Mouse (Mus musculus): ENCODE data around the gene Ccdc86. TPM values are rescaled to one million over a fixed set of nuclear protein-coding genes. Genes with fewer than 3 reads are reported as not detected.

Ccdc86 gene
- total RNA-seq (2014; fragmentation: Nextera tagmentation) (19.0 and 23.1 TPM in 2 replicates), total RNA-seq (2017) (15.2 and 20.1 TPM in 2 replicates)

- peak; percentile 88 for ATAC-seq (replicated peaks; ENCODE audit: poor library complexity, severe bottlenecking)
Observed at GRCm38 (mm10) chr19:10949112-10949511, at the start of gene Ccdc86. Ccdc86 (minus strand) TSS chr19:10949266.

DNA sequence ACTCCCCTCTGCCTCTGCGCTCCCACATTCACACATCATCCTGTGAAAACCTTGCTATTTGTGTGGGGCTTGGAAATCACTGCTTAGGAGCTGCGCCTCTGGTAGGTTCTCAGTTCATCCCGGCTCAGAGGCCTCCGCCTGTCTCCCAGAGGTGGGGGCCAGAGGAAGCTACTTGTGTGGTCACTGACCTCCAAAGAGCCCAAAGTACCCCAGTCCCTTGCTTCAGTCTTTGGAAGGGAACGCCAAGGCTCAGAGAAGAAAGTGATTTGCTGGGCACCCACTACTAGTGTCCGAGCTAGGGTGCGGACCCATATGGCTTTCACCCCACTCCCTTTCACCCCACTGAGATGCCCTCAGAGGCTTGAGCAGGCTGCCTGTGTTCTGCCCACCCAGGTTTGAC lies 44.1 kb upstream of the Ccdc86 start, which contains the start of gene Ms4a15:
TSS of gene Ms4a15 (minus strand) at position 101 of the 400 bp plus-strand sequence.
- ATAC-seq (replicated peaks; ENCODE audit: poor library complexity, severe bottlenecking), result no peak

- ATAC-seq (replicated peaks; ENCODE audit: poor library complexity, severe bottlenecking), result no peak
Observed at GRCm38 (mm10) chr19:10991911-10992310, 42.8 kb upstream of the Ccdc86 start.

- no peak for ATAC-seq (replicated peaks; ENCODE audit: poor library complexity, severe bottlenecking)
Observed at GRCm38 (mm10) chr19:10990751-10991150, 41.7 kb upstream of the Ccdc86 start.

- ATAC-seq (replicated peaks; ENCODE audit: poor library complexity, severe bottlenecking), result no peak
Observed at GRCm38 (mm10) chr19:10988563-10988962, 39.5 kb upstream of the Ccdc86 start.

DNA sequence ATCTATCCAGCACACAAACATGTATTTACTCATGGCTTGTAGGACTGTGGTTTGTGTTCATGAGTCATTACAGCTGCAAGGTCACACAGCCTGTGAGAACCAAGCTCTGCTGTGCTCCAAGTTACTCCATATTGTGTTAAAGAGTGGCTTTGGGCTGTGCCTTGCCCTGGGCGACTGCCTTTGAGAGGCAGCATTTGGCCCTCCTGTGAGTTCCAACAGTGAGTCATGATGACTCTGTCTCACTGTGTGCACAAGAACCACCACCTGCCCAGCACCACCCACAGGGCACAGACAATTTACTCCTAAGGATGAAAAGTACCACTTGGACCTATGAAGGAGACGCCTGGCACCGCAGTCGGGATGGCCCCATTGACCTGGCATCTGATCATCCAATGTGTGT lies 36.8 kb upstream of the Ccdc86 start:
- no peak for ATAC-seq (replicated peaks; ENCODE audit: poor library complexity, severe bottlenecking)

DNA sequence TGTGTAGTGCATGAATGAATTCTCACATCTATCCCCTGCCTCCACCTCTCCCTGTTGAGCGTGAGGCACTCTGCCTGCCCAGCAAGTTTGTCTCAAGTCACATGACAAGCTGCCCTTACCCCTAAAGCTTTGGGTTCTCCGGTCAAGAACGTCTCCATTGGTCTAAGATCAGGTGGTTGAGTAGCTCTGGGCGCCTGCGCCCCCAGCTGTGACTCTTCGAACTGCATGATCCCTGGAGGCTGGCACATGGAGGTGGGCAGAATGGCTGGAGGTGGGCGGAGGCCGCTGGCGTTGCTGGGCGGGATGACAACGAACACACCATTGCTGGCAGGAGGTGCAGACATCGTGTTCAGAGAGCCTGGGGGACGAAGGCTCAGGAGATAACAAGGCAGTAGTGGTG lies 35.5 kb upstream of the Ccdc86 start:
- no peak for ATAC-seq (replicated peaks; ENCODE audit: poor library complexity, severe bottlenecking)

GRCm38 (mm10) chr19:10983146-10983545 lies 34.1 kb upstream of the Ccdc86 start:
- peak; percentile 43 for ATAC-seq (replicated peaks; ENCODE audit: poor library complexity, severe bottlenecking)

DNA sequence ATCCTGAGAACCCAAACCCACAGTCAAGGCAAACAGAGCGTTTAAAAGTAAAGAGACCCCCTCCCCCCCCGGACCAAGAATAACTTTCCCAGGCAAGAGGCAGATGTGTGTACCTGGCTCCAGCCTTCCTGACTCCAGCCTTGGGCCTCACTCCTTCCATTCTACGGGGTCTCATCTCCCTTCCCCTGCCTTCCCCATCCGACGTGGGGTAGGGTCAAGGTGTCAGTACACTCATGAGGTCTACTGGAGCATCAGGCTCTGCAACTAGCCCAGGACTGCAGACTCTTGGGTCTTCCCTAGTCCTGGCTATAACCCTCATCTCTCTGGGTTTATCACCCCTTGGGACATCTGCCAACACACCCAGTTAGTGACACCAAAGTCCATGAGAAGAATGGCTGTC lies 31.1 kb upstream of the Ccdc86 start:
- ATAC-seq (replicated peaks; ENCODE audit: poor library complexity, severe bottlenecking), result no peak

DNA sequence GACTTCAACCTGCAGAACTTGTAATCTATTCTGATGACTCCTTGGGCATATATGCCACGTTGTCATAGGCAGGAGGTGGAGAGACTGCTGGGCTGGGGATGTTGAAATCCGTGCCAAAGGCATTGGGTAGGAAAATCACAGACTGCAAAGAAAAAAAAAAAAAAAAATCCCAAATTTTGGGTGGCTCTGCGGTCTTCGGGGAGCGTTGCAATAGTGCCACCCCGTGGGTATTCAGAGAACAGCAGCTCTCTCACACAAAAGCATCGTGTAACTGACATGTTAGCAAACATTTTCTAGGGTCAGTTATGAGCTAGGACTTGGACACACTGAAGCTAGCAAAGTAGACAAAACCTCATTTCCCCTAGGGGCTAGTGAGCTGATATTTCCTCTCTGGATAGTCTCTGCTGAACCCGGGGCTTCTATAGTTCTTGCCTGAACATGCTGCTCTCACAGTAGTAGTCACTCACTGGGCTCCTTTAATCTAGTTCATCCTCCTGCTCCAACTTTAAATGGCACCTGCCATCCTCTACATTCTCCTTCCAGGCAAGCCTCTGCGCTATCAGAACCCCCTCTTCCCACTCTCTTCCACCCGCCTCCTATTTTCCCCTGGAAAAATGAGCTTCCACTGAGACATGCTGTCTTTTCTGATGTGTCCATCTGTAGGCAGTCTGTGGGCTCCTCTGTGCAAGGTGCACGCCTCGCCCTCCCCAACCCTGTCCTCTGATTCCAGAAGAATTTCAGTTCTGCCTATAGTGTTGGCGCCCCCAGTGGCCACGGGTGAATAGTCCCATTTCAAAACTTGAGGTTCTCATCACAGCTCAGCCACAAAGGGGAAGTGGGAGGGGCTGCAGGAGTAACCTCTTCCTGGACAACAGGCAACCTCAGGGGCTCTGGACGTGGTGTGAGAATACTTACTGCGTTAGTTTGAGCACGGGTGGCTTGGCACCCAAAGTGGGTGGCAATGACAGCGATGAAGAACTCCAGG lies 30.4 kb upstream of the Ccdc86 start:
- peak; percentile 95 for ATAC-seq (replicated peaks; ENCODE audit: poor library complexity, severe bottlenecking)

DNA sequence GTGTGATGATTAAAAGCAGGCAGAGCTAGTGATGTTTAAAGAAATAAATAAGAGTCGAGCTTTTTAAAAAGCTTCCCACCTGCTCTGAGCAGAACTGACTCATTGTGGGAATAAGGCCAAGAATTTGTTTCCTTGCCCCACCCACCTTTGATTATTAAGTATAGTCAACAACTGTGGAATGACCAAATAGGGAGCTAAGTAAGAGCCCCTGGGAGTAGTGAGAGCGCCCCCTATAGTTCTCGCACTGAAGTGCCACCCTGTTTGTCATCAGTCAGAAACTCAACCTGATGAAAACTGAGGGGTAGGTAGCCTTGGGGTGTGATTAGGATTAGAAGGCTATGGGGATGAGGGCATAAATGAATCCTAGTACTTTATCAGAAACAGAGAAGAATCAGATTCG lies 27.3 kb upstream of the Ccdc86 start:
- ATAC-seq (replicated peaks; ENCODE audit: poor library complexity, severe bottlenecking), result no peak

DNA sequence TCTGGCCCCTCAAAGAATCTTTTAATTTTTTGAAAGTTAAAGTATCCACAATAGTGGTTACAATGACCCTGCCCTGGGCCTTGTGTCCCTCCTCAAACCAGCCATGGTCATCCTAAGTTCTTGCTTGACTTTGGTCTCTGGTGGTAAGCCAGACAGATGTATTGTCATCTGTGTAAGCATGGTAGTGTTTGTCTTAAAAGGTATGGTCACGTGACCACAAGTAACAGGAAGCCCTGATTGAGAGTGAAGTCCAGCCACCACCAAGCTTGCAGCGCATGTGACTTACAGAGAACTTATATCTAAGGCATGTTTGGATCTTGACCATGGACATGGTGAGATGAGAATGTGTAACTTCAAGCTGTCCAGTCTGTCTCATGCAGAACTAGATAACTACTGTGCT lies 26.1 kb upstream of the Ccdc86 start:
- ATAC-seq (replicated peaks; ENCODE audit: poor library complexity, severe bottlenecking), result no peak

- ATAC-seq (replicated peaks; ENCODE audit: poor library complexity, severe bottlenecking), result no peak
Observed at GRCm38 (mm10) chr19:10974238-10974865, 25.3 kb upstream of the Ccdc86 start, which contains the start of gene Ms4a10. Ms4a10 (minus strand) TSS chr19:10974670.

DNA sequence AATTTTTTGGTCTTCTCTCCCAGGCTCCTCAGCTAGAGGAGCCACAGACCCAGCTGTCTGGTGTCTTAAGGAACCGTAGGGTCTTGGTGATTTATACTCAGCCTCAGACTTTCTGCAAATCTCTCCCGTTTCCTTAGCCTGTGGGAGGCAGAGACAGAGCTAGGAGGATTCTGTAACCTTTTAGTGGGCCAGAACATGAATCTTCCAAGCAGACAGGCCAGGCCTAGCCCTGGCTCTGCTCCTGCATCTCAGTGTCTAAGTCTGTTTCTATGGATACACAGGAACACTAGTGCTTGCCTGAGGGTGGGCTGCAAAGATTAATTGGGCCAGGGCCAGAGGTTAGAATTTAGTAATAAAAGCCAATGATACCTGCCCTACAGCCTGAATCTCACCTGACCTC lies 24.1 kb upstream of the Ccdc86 start:
- ATAC-seq (replicated peaks; ENCODE audit: poor library complexity, severe bottlenecking), result no peak

DNA sequence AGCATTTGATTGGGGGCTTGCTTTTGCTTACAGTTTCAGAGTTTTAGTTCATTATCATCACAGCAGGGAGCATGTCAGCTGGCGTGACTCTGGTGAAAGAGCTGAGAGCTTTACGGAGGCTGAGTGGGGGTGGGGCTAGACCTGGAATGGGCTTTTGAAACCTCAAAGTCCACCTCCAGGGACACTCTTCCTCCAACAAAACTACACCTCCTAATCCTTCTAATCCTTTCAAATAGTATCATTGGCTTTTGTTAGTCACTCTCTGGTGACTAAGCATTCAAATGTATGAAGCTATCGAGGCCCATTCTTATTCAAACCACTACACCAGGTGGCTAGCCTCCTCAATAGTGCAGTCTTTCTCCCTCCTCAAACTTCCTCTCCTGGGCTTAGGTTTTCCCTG lies 23.6 kb upstream of the Ccdc86 start:
- no peak for ATAC-seq (replicated peaks; ENCODE audit: poor library complexity, severe bottlenecking)

GRCm38 (mm10) chr19:10970457-10970856 lies 21.4 kb upstream of the Ccdc86 start:
- peak; percentile 37; the same call in 1 of the 2 replicates for ATAC-seq (replicated peaks; ENCODE audit: poor library complexity, severe bottlenecking)

DNA sequence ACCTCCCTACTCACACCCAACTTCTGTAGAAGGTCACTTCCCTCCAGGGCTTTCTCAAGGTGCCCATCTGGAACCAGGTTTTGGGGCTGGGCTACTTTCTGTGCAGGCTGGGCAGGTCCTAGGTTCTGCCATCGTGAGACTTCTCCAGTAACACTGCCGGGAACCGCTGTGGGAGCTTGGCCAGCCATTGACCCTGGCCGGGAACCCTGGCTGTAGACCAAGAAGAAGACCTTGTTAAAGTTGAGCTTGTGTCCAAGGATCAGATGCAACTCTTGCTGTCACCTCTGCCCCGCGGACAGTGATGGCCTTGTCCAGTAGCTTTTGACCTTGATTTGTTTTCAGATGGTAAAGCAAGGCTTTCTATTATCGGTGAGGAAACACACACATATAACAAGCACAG lies 19.5 kb upstream of the Ccdc86 start:
- ATAC-seq (replicated peaks; ENCODE audit: poor library complexity, severe bottlenecking), result no peak

GRCm38 (mm10) chr19:10965721-10966120 lies 16.7 kb upstream of the Ccdc86 start:
- no peak for ATAC-seq (replicated peaks; ENCODE audit: poor library complexity, severe bottlenecking)

DNA sequence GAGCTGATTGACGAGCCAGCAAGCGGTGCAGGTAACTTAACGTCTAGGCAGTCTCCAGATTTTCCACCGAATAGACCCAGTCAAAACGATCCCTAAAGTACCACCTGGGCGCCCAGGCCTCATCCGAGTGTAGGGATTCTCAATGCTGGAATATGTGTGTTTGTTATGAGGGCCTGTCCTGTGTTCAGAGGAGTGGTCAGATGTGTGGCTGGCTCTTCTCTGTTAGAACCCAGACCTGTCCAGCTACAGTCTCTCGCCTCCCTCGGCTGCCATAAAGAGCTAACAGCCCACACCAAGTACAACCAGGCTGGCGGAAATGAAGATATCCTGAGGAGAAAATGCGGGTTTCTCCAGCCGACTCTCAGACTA lies 10.9 kb upstream of the Ccdc86 start:
- no peak for ATAC-seq (replicated peaks; ENCODE audit: poor library complexity, severe bottlenecking)

DNA sequence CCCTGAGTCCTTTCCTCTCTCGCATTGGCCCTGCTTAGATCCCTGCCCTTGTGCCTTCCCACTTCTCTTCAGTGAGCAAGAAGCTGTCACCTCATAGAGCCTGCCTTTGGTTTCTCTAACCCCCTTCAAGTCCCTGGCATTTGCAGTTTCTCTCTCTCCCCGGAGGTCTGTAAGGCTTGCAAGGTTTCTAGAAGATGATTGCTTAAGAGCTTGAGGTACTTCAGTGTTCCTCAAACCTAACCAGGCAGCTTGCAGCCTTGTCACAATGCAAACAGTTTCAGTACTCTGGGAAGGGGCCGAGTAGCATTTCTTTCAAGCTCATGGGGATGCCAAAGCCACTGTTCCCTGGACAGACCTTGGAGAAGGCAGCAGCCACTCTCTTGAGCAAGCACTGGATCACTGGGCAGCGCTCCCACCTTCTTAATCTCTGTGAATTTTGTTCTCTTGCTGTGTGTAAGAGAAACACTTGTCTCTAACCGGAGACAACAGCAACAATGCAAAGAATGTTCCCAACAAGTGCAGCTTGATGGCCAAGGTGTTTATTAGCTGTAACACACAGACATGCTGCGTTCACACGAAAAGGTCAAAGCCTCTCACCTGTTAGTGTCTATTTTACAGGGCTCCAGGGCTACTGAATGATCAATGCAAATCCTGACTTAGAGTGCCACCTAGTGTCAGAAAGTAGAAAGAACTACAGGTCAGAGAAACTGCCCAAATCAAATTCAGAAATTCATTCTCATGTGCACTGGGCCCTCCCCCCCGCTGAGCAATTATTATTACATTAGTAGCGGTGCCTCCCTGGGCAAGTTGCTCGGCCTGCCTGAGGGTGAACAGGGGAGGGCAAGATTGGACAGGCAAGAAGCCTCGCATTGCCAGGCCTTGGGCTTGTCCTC lies 10.3 kb upstream of the Ccdc86 start:
- peak; percentile 92 for ATAC-seq (replicated peaks; ENCODE audit: poor library complexity, severe bottlenecking)
